Mouse (Mus musculus) heart, embryonic 15.5 days (tissue): ENCODE results near the gene Slc10a1. TPM values are rescaled to one million over a fixed set of nuclear protein-coding genes. Genes with fewer than 3 reads are reported as not detected.

Experiments used
- ATAC-seq: fragments of 200-750 bp; cut with Nextera tagmentation; replicated peaks from 2 replicates; pipeline ENCODE4 v1.8.0; 2017; ENCODE audit warnings: low read depth, moderate TSS enrichment; ENCODE audit not compliant: insufficient number of reproducible peaks, insufficient read depth, low FRiP score
- H3K27ac ChIP-seq: fragments of 300-500 bp; sonication (generic); 2 replicates; pipeline ENCODE4 v1.5.1; 2015; ENCODE audit warnings: mild to moderate bottlenecking, inconsistent platforms
- H3K27me3 ChIP-seq: fragments of 300-500 bp; sonication (generic); 2 replicates; pipeline ENCODE4 v1.6.1; 2015; ENCODE audit warnings: inconsistent platforms
- H3K36me3 ChIP-seq: fragments of 300-500 bp; sonication (generic); 2 replicates; pipeline ENCODE4 v1.6.1; 2015; ENCODE audit warnings: mild to moderate bottlenecking, inconsistent platforms
- H3K4me1 ChIP-seq: fragments of 300-500 bp; sonication (generic); replicated peaks from 2 replicates; pipeline ENCODE4 v1.6.1; 2015; ENCODE audit warnings: inconsistent platforms
- H3K4me2 ChIP-seq: fragments of 300-500 bp; sonication (generic); 2 replicates; pipeline ENCODE4 v1.6.1; 2015; ENCODE audit warnings: inconsistent platforms, mild to moderate bottlenecking, moderate library complexity
- H3K4me3 ChIP-seq: fragments of 300-500 bp; sonication (generic); 2 replicates; pipeline ENCODE4 v1.5.1; 2015; ENCODE audit warnings: mild to moderate bottlenecking, inconsistent platforms
- H3K9ac ChIP-seq: fragments of 300-500 bp; sonication (generic); 2 replicates; pipeline ENCODE4 v1.6.1; 2015; ENCODE audit warnings: mild to moderate bottlenecking, inconsistent platforms
- H3K9me3 ChIP-seq: fragments of 300-500 bp; sonication (generic); replicated peaks from 2 replicates; pipeline ENCODE4 v1.6.1; 2016; ENCODE audit warnings: inconsistent platforms
- WGBS: fragments of 180-500 bp; shearing (Covaris S2); methylation state at CpG from one replicate; pipeline ENCODE4 v1.1.7; 2015; ENCODE audit warnings: mixed read lengths; 5-methylcytosine and 5-hydroxymethylcytosine counted together
- polyA plus RNA-seq: library from polyadenylated mRNA; unstranded; fragments of >200 nt; fragmentation: Nextera tagmentation; extraction: Ambion mirVana; gene quantifications from 2 replicates; pipeline ENCODE4 v1.2.1, GENCODE M21; 2015

Gene Slc10a1
- polyA plus RNA-seq, 1 experiment from 2014 or later = 0.64 TPM

- ATAC-seq = no peak
- Histone ChIP-seq H3K36me3 (no peaks in the 10 kb centered on the region), H3K4me1 (no peaks in the 10 kb centered on the region), H3K9ac (no peak overlapping the region), H3K27me3 (peaks cover 10% of the 10 kb centered on the region), H3K9me3 (no peaks in the 10 kb centered on the region), H3K27ac (no peak overlapping the region), H3K4me3 (no peak overlapping the region), H3K4me2 (no peak overlapping the region)
- WGBS = 76% methylated on average over 8 of the region's 8 CpGs
These were observed 24.1 kb upstream of the Slc10a1 start for GRCm38 (mm10) chr12:80992540-80993122.

- 79% methylated on average over 10 of the region's 10 CpGs for WGBS
- no peaks in the 10 kb centered on the region for H3K36me3 ChIP-seq
These were observed 23.3 kb upstream of the Slc10a1 start for GRCm38 (mm10) chr12:80991806-80992205.

GRCm38 (mm10) chr12:80990901-80991445, 22.5 kb upstream of the Slc10a1 start:
- H3K36me3 ChIP-seq = no peaks in the 10 kb centered on the region
- H3K4me1 ChIP-seq = no peaks in the 10 kb centered on the region
- no peaks in the 10 kb centered on the region for H3K9me3 ChIP-seq
- no peak overlapping the region for H3K9ac ChIP-seq
- H3K4me2 ChIP-seq = no peak overlapping the region
- WGBS = 86% methylated on average over 13 of the region's 13 CpGs
- no peak overlapping the region for H3K27ac ChIP-seq
- no peak for ATAC-seq
- H3K27me3 ChIP-seq = no peaks in the 10 kb centered on the region
- H3K4me3 ChIP-seq = no peak overlapping the region

More at GRCm38 (mm10) chr12:80991806-80992205, 23.3 kb upstream of the Slc10a1 start:
- no peak for ATAC-seq
- Histone ChIP-seq H3K4me1 (no peaks in the 10 kb centered on the region), H3K27me3 (peaks cover 2% of the 10 kb centered on the region; the same call in 1 of the 2 replicates), H3K4me3 (no peak overlapping the region), H3K27ac (no peak overlapping the region), H3K4me2 (no peak overlapping the region), H3K9me3 (no peaks in the 10 kb centered on the region), H3K9ac (no peak overlapping the region)

- H3K27ac ChIP-seq = no peak overlapping the region
- H3K36me3 ChIP-seq = no peaks in the 10 kb centered on the region
- no peaks in the 10 kb centered on the region for H3K4me1 ChIP-seq
- WGBS = 78% methylated on average over 3 of the region's 3 CpGs
- no peak overlapping the region for H3K9ac ChIP-seq
- no peak overlapping the region for H3K4me2 ChIP-seq
- H3K4me3 ChIP-seq = no peak overlapping the region
- no peaks in the 10 kb centered on the region; the same call in 1 of the 2 replicates for H3K27me3 ChIP-seq
- no peaks in the 10 kb centered on the region for H3K9me3 ChIP-seq
- no peak for ATAC-seq
These were observed 19.8 kb upstream of the Slc10a1 start for GRCm38 (mm10) chr12:80988286-80988685.

- Histone ChIP-seq H3K4me1 (no peaks in the 10 kb centered on the region), H3K27ac (no peak overlapping the region), H3K9me3 (no peaks in the 10 kb centered on the region), H3K4me2 (no peak overlapping the region), H3K9ac (no peak overlapping the region), H3K4me3 (no peak overlapping the region), H3K27me3 (no peaks in the 10 kb centered on the region; the same call in 1 of the 2 replicates), H3K36me3 (no peaks in the 10 kb centered on the region)
- no peak for ATAC-seq
- 77% methylated on average over 4 of the region's 4 CpGs for WGBS
These were observed 18.1 kb upstream of the Slc10a1 start for GRCm38 (mm10) chr12:80986628-80987027.

GRCm38 (mm10) chr12:80983695-80984094, 15.2 kb upstream of the Slc10a1 start:
- Histone ChIP-seq H3K9ac (no peak overlapping the region), H3K4me1 (no peaks in the 10 kb centered on the region), H3K9me3 (no peaks in the 10 kb centered on the region), H3K27ac (no peak overlapping the region), H3K4me2 (no peak overlapping the region), H3K27me3 (no peaks in the 10 kb centered on the region; the same call in 1 of the 2 replicates), H3K4me3 (no peak overlapping the region), H3K36me3 (no peaks in the 10 kb centered on the region)
- 69% methylated on average over 9 of the region's 9 CpGs for WGBS
- ATAC-seq = no peak

GRCm38 (mm10) chr12:80982326-80982725, 13.8 kb upstream of the Slc10a1 start:
- H3K4me2 ChIP-seq = no peak overlapping the region
- H3K9me3 ChIP-seq = no peaks in the 10 kb centered on the region
- no peak overlapping the region for H3K9ac ChIP-seq
- no peak for ATAC-seq
- H3K36me3 ChIP-seq = no peaks in the 10 kb centered on the region
- no peak overlapping the region for H3K4me3 ChIP-seq
- no peaks in the 10 kb centered on the region for H3K4me1 ChIP-seq
- H3K27ac ChIP-seq = no peak overlapping the region
- no peaks in the 10 kb centered on the region; the same call in 1 of the 2 replicates for H3K27me3 ChIP-seq
- 1% methylated on average over 7 of the region's 7 CpGs for WGBS

- 80% methylated on average over 11 of the region's 11 CpGs for WGBS
- H3K36me3 ChIP-seq = no peaks in the 10 kb centered on the region
- no peak overlapping the region for H3K4me3 ChIP-seq
- no peak overlapping the region for H3K27ac ChIP-seq
- no peaks in the 10 kb centered on the region for H3K4me1 ChIP-seq
- H3K27me3 ChIP-seq = no peaks in the 10 kb centered on the region
- no peaks in the 10 kb centered on the region for H3K9me3 ChIP-seq
- ATAC-seq = no peak
- no peak overlapping the region for H3K4me2 ChIP-seq
- no peak overlapping the region for H3K9ac ChIP-seq
These were observed 7.6 kb upstream of the Slc10a1 start for GRCm38 (mm10) chr12:80975939-80976671.

- H3K9me3 ChIP-seq = no peaks in the 10 kb centered on the region
- no peaks in the 10 kb centered on the region for H3K27me3 ChIP-seq
- 39% methylated on average over 3 of the region's 3 CpGs for WGBS
- no peak overlapping the region for H3K4me2 ChIP-seq
- H3K36me3 ChIP-seq = no peaks in the 10 kb centered on the region
- no peak overlapping the region for H3K4me3 ChIP-seq
- no peak for ATAC-seq
- H3K27ac ChIP-seq = no peak overlapping the region
- H3K4me1 ChIP-seq = no peaks in the 10 kb centered on the region
- H3K9ac ChIP-seq = no peak overlapping the region
These were observed 3.3 kb upstream of the Slc10a1 start for GRCm38 (mm10) chr12:80971756-80972155.

GRCm38 (mm10) chr12:80970181-80970705, 1.7 kb upstream of the Slc10a1 start:
- ATAC-seq = no peak
- WGBS = 70% methylated on average over 8 of the region's 8 CpGs

GRCm38 (mm10) chr12:80967918-80968317, 587 bp downstream of the Slc10a1 start:
- 80% methylated on average over 9 of the region's 9 CpGs for WGBS
- H3K27ac ChIP-seq = no peak overlapping the region
- no peak overlapping the region for H3K4me2 ChIP-seq
- ATAC-seq = no peak
- no peaks in the 10 kb centered on the region for H3K27me3 ChIP-seq
- no peaks in the 10 kb centered on the region for H3K36me3 ChIP-seq
- H3K4me1 ChIP-seq = no peaks in the 10 kb centered on the region
- H3K9me3 ChIP-seq = no peaks in the 10 kb centered on the region
- H3K9ac ChIP-seq = no peak overlapping the region
- no peak overlapping the region for H3K4me3 ChIP-seq

More at GRCm38 (mm10) chr12:80970181-80970705, 1.7 kb upstream of the Slc10a1 start:
- Histone ChIP-seq H3K27ac (no peak overlapping the region), H3K36me3 (no peaks in the 10 kb centered on the region), H3K9me3 (no peaks in the 10 kb centered on the region), H3K9ac (no peak overlapping the region), H3K27me3 (no peaks in the 10 kb centered on the region), H3K4me1 (no peaks in the 10 kb centered on the region), H3K4me3 (no peak overlapping the region), H3K4me2 (no peak overlapping the region)
